Mouse (Mus musculus) midbrain, embryonic 11.5 days (tissue): ENCODE data around the gene Bloc1s6. TPM values are rescaled to one million over a fixed set of nuclear protein-coding genes. Genes with fewer than 3 reads are reported as not detected.
A peak's percentile ranks its signal among the peaks of the same experiment; 100 is the strongest.

Experiments
- ATAC-seq: fragments of 200-750 bp; cut with Nextera tagmentation; 2 replicates; pipeline ENCODE4 v1.8.0; 2017; ENCODE audit warnings: moderate TSS enrichment, moderate library complexity; ENCODE audit not compliant: low FRiP score
- DNase-seq: peaks from one replicate; pipeline ENCODE4 v3.0.0; 2015; ENCODE audit warnings: low spot score; ENCODE audit errors: missing footprints
- H3K27ac ChIP-seq: fragments of 300-500 bp; sonication (generic); 2 replicates; pipeline ENCODE4 v1.5.1; 2014; ENCODE audit warnings: low read depth, low read length
- H3K27me3 ChIP-seq: fragments of 300-500 bp; sonication (generic); 2 replicates; pipeline ENCODE4 v1.6.1; 2014; ENCODE audit warnings: mild to moderate bottlenecking, low read length, moderate library complexity, mixed read lengths; ENCODE audit not compliant: control insufficient read depth, insufficient read depth
- H3K36me3 ChIP-seq: fragments of 300-500 bp; sonication (generic); 2 replicates; pipeline ENCODE4 v1.6.1; 2014; ENCODE audit warnings: mild to moderate bottlenecking, low read length, moderate library complexity, mixed read lengths; ENCODE audit not compliant: control insufficient read depth, insufficient read depth
- H3K4me1 ChIP-seq: fragments of 300-500 bp; sonication (generic); 2 replicates; pipeline ENCODE4 v1.6.1; 2014; ENCODE audit warnings: low read length; ENCODE audit not compliant: control insufficient read depth, insufficient read depth
- H3K4me2 ChIP-seq: fragments of 300-500 bp; sonication (generic); 2 replicates; pipeline ENCODE4 v1.6.1; 2014; ENCODE audit warnings: mild to moderate bottlenecking, moderate library complexity
- H3K4me3 ChIP-seq: fragments of 300-500 bp; sonication (generic); 2 replicates; pipeline ENCODE4 v1.5.1; 2014; ENCODE audit warnings: low read depth, low read length
- H3K9ac ChIP-seq: fragments of 300-500 bp; sonication (generic); 2 replicates; pipeline ENCODE4 v1.6.1; 2014; ENCODE audit warnings: low read length
- H3K9me3 ChIP-seq: fragments of 300-500 bp; sonication (generic); 2 replicates; pipeline ENCODE4 v1.6.1; 2016; ENCODE audit warnings: low read length; ENCODE audit not compliant: control insufficient read depth
- WGBS: fragments of 180-500 bp; shearing (Covaris S2); extraction: QIAGEN DNeasy Blood & Tissue Kit; methylation state at CpG from one replicate; pipeline ENCODE4 v1.1.7; 2014; 5-methylcytosine and 5-hydroxymethylcytosine counted together
- polyA plus RNA-seq: library from polyadenylated mRNA; unstranded; fragments of >200 nt; fragmentation: Nextera tagmentation; extraction: Ambion mirVana; gene quantifications from 2 replicates; pipeline ENCODE4 v1.2.1, GENCODE M21; 2014

The Bloc1s6 gene
- polyA plus RNA-seq, 1 experiment from 2014 or later: 78.1 TPM

- H3K36me3 ChIP-seq: no peaks in the 10 kb centered on the region
- WGBS: 80% methylated on average over 3 of the region's 3 CpGs
- H3K4me1 ChIP-seq: no peaks in the 10 kb centered on the region; the same call in 1 of the 2 replicates
- no peaks in the 10 kb centered on the region for H3K27me3 ChIP-seq
- H3K27ac ChIP-seq: no peak overlapping the region
- no peak overlapping the region for H3K4me3 ChIP-seq
- ATAC-seq (no peak), DNase-seq (no peak)
- no peak overlapping the region for H3K4me2 ChIP-seq
- no peak overlapping the region for H3K9ac ChIP-seq
- no peaks in the 10 kb centered on the region for H3K9me3 ChIP-seq
Observed at GRCm38 (mm10) chr2:122711911-122712310, 26.4 kb upstream of the Bloc1s6 start.

GRCm38 (mm10) chr2:122712848-122713247 is 25.5 kb upstream of the Bloc1s6 start:
- no peak overlapping the region for H3K4me2 ChIP-seq
- H3K4me3 ChIP-seq: no peak overlapping the region
- no peaks in the 10 kb centered on the region for H3K9me3 ChIP-seq
- DNase-seq (no peak), ATAC-seq (no peak)
- H3K27me3 ChIP-seq: no peaks in the 10 kb centered on the region
- H3K27ac ChIP-seq: no peak overlapping the region
- H3K4me1 ChIP-seq: no peaks in the 10 kb centered on the region; the same call in 1 of the 2 replicates
- no peak overlapping the region for H3K9ac ChIP-seq
- H3K36me3 ChIP-seq: no peaks in the 10 kb centered on the region
- 85% methylated on average over 2 of the region's 2 CpGs for WGBS

GRCm38 (mm10) chr2:122715148-122715692 is 23.1 kb upstream of the Bloc1s6 start:
- H3K27ac ChIP-seq: no peak overlapping the region
- 75% methylated on average over 5 of the region's 5 CpGs for WGBS
- H3K27me3 ChIP-seq: no peaks in the 10 kb centered on the region
- H3K4me2 ChIP-seq: no peak overlapping the region
- H3K9me3 ChIP-seq: no peaks in the 10 kb centered on the region
- H3K36me3 ChIP-seq: no peaks in the 10 kb centered on the region
- no peak overlapping the region for H3K9ac ChIP-seq
- H3K4me1 ChIP-seq: no peaks in the 10 kb centered on the region
- no peak for DNase-seq
- H3K4me3 ChIP-seq: no peak overlapping the region
- ATAC-seq: no peak

GRCm38 (mm10) chr2:122716301-122716842 is 21.9 kb upstream of the Bloc1s6 start:
- no peaks in the 10 kb centered on the region for H3K4me1 ChIP-seq
- 87% methylated on average over 3 of the region's 3 CpGs for WGBS
- no peak overlapping the region for H3K27ac ChIP-seq
- H3K4me3 ChIP-seq: no peak overlapping the region
- ATAC-seq (no peak), DNase-seq (no peak)
- no peaks in the 10 kb centered on the region for H3K9me3 ChIP-seq
- H3K4me2 ChIP-seq: no peak overlapping the region
- no peak overlapping the region for H3K9ac ChIP-seq
- no peaks in the 10 kb centered on the region for H3K36me3 ChIP-seq
- no peaks in the 10 kb centered on the region for H3K27me3 ChIP-seq

- DNase-seq: no peak
- no peaks in the 10 kb centered on the region for H3K27me3 ChIP-seq
- no peaks in the 10 kb centered on the region for H3K36me3 ChIP-seq
- H3K4me2 ChIP-seq: no peak overlapping the region
- no peak overlapping the region for H3K27ac ChIP-seq
- no peaks in the 10 kb centered on the region for H3K9me3 ChIP-seq
- WGBS: 69% methylated on average over 1 of the region's 1 CpGs
- no peak overlapping the region for H3K9ac ChIP-seq
- H3K4me3 ChIP-seq: no peak overlapping the region
- H3K4me1 ChIP-seq: no peaks in the 10 kb centered on the region
- ATAC-seq: no peak
Observed at GRCm38 (mm10) chr2:122719232-122719631, 19.1 kb upstream of the Bloc1s6 start.

GRCm38 (mm10) chr2:122720564-122720963 is 17.7 kb upstream of the Bloc1s6 start:
- ATAC-seq (no peak), DNase-seq (no peak)

GRCm38 (mm10) chr2:122725604-122726003 is 12.7 kb upstream of the Bloc1s6 start:
- 59% methylated on average over 10 of the region's 10 CpGs for WGBS
- Histone ChIP-seq H3K9me3 (no peaks in the 10 kb centered on the region), H3K27ac (no peak overlapping the region), H3K9ac (no peak overlapping the region), H3K27me3 (no peaks in the 10 kb centered on the region), H3K4me1 (no peaks in the 10 kb centered on the region), H3K4me3 (no peak overlapping the region), H3K36me3 (no peaks in the 10 kb centered on the region), H3K4me2 (no peak overlapping the region)
- ATAC-seq (no peak), DNase-seq (peak; percentile 85)

More at GRCm38 (mm10) chr2:122720564-122720963, 17.7 kb upstream of the Bloc1s6 start:
- 77% methylated on average over 3 of the region's 3 CpGs for WGBS
- Histone ChIP-seq H3K4me3 (no peak overlapping the region), H3K9me3 (no peaks in the 10 kb centered on the region), H3K9ac (no peak overlapping the region), H3K27ac (no peak overlapping the region), H3K4me2 (no peak overlapping the region), H3K27me3 (no peaks in the 10 kb centered on the region), H3K36me3 (no peaks in the 10 kb centered on the region), H3K4me1 (no peaks in the 10 kb centered on the region)

- Histone ChIP-seq H3K4me1 (no peaks in the 10 kb centered on the region), H3K36me3 (no peaks in the 10 kb centered on the region), H3K27me3 (no peaks in the 10 kb centered on the region), H3K4me2 (no peak overlapping the region), H3K27ac (no peak overlapping the region), H3K4me3 (no peak overlapping the region), H3K9me3 (no peaks in the 10 kb centered on the region), H3K9ac (no peak overlapping the region)
- ATAC-seq (no peak), DNase-seq (no peak)
- WGBS: 82% methylated on average over 2 of the region's 2 CpGs
Observed at GRCm38 (mm10) chr2:122731456-122731855, 6.8 kb upstream of the Bloc1s6 start.

GRCm38 (mm10) chr2:122739023-122739422 is 720 bp downstream of the Bloc1s6 start:
- no peak for DNase-seq
- Histone ChIP-seq H3K27me3 (no peaks in the 10 kb centered on the region), H3K9me3 (no peaks in the 10 kb centered on the region), H3K9ac (peak overlapping the region; percentile 94), H3K27ac (0 out of 2 replicates have a peak overlapping the region, but pooled peaks have one; percentile 78), H3K36me3 (no peaks in the 10 kb centered on the region; the same call in 1 of the 2 replicates), H3K4me3 (peak overlapping the region; percentile 81), H3K4me2 (peak overlapping the region; percentile 77), H3K4me1 (peaks cover 4% of the 10 kb centered on the region; the same call in 1 of the 2 replicates)
- WGBS: 40% methylated on average over 7 of the region's 7 CpGs
- ATAC-seq: no peak
